Mouse (Mus musculus) heart, postnatal 10 days (tissue): ENCODE results near the gene Mpp2. TPM values are rescaled to one million over a fixed set of nuclear protein-coding genes. Genes with fewer than 3 reads are reported as not detected.
A peak's percentile ranks its signal among the peaks of the same experiment; 100 is the strongest.

Experiments
- DNase-seq, 2 experiments: peaks; one replicate each; pipeline ENCODE4 v3.0.0; 2021
- intact Hi-C: fragments of 180-260 bp; cut with DNase I; formaldehyde crosslinking; loops from one replicate; pipeline ENCODE4 v1.15.1; 2025
- total RNA-seq, 2 experiments: library from RNA; stranded (reverse); gene quantifications; 2 replicates each; pipeline ENCODE4 v1.2.3; 2021

Mpp2 gene
- total RNA-seq, 2 experiments from 2014 or later = 4.0 to 4.1 TPM

DNA sequence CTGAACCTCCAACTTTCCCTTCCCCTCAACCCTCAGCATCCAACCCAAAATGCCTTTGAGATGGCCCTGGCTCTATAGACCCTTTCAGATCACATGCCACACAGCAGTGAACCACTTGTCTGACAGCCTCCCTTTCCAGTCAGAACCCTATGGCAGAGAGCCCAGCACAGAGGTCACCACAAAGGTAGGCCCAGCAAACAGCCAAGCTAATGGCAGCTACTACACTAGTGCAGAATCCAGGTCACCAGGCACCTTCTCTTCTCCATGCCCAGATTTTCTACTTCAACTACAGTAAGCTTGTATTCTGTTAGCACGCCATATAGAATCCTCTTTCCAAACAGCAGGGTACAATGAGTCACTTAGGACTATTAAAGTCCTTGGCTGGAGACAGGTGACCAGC is 72.2 kb downstream of the Mpp2 start:
- intact Hi-C loops = no loop called here
- peak; percentile 69 to 75 for DNase-seq

GRCm38 (mm10) chr11:102015472-102015871 is 72.8 kb downstream of the Mpp2 start:
- DNase-seq = no peak

DNA sequence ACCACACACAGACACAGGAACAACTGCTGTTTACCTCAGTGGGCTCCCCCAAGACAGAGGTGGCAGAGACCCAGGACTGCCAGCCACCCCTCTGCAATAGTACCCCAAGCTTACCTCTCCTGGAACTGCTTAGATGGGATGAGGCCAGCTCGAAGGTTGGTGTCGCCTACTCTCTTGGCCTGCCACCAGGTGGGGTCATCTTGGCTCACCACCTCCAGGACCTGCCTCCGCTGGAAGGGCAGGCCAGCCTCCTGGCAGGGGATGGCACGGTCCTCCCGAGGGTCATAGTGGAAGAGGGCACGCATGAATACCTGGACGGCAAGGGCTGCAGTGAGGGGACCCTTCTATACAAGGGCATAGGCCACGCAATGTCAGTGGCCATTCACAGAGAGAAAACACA is 75.1 kb downstream of the Mpp2 start:
- DNase-seq = no peak
- intact Hi-C loops = no loop called here

More at GRCm38 (mm10) chr11:102015472-102015871, 72.8 kb downstream of the Mpp2 start:
- intact Hi-C loops = no loop called here

DNA sequence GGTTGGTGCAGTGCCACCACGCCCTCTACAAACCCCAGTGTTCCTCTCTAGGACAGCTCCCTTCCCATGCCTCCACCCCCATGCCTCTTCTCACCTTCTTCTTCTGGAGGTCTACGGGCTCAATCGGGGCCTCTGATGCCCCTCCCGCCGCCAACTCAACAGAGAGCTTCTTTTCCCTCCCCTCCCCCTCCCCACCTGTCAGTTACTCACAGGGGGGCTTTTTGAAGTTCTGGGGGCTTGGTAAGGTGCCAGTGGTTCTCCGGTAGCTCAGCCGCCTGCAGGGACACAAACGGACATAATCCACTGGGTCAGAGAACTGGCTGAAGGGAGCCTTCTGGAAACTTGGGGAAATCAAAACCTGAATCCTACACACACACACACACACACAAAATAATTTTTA is 76.8 kb downstream of the Mpp2 start:
- intact Hi-C loops = no loop called here
- DNase-seq = no peak

DNA sequence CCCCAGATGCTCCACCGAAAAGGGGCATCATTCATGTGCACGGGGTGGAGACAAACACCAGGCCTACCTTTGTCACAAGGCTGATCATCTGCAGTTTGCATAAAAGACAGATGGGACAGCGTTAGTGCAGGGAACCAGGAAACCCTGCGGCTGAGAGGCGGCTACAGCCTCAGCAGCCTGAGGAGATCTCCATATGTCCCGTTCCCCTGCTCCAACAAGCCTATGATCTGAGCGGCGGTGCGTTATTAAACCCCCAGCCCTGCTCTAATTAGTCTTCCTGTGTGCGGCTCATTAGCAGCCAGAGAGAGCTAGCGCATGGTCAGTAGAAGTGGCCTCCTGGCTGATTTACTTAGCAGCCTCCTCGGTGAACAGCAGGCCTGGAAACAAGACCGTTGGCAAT is 78.2 kb downstream of the Mpp2 start:
- no peak for DNase-seq
- intact Hi-C loops = no loop called here

DNA sequence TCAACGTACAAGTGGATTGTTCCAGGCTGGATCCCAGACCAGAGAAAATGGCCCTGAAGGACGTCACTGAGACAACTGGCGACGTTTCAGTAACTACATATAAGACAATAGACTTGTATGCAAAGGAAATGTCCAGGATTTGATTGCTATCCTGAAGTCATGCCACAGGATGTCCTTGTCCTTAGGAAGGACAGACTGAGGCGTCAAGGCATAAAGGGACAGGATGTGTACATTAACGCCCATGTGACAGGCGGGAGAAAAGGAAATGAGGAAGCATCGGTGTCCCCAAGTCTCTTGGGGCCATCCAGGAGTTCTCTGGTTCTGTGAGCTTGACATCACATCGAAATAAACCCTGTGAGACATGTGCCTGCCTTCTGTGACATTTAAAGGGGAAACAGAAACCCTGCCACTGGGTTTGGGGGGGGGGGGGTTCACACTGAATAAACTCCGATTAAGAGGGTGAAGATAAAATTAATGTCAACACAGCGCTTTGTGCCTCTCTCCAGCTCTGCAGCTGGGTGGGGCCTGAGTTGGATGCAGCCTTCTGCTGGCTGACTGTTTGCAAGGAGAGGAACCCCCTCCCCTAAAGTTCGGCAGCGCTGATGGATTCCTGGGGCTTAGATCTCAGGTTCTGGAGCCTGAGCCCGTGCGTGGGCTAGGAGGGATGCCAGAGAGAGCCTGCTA is 79.2 kb downstream of the Mpp2 start:
- no peak for DNase-seq
- intact Hi-C loops = no loop called here

DNA sequence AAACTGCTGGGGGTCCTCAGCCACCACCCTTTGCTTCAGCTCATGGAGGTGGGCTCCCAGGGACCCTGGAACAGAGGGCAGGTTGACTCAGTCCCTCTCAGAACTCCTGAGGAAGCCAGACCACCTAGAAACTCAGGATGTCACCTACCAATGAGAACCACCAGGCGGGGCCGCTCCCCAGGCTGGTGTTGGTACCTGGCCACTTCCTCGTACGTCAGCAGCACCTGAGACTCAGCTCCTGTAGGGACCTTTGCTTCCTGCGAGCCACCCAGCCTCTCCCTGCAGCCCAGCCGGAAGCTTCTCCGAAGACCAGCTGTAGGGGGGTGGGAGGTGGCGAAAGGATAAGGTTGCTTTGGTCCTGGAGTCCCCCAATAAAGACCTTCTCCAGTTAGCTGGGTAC is 79.9 kb downstream of the Mpp2 start:
- intact Hi-C loops = no loop called here
- DNase-seq = no peak

Other genes starting within 250 kb of the Mpp2 start
- 10 to 100 TPM; 23.7 to 27.5 TPM for gene Meox1, start 194.1 kb downstream of the Mpp2 start, total RNA-seq
- gene Sost, start 121.5 kb downstream of the Mpp2 start, total RNA-seq = 1 to 10 TPM; 1.5 to 2.2 TPM
- gene Cfap97d1, start 104.2 kb downstream of the Mpp2 start, total RNA-seq = not detected
- gene Dusp3, start 101.5 kb downstream of the Mpp2 start, total RNA-seq = 100 to 1,000 TPM; 145 to 170 TPM
- 1 to 10 TPM; 5.5 to 7.4 TPM for gene Mpp3, start 60.1 kb downstream of the Mpp2 start, total RNA-seq
- 10 to 100 TPM; 64.4 to 75.9 TPM for gene Cd300lg, start 47.0 kb downstream of the Mpp2 start, total RNA-seq
- not detected for gene Ppy, start 12.8 kb upstream of the Mpp2 start, total RNA-seq
- not detected for gene Pyy, start 19.3 kb upstream of the Mpp2 start, total RNA-seq
- gene Nags, start 57.0 kb upstream of the Mpp2 start, total RNA-seq = under 1 TPM in 1 of 2 experiments, not detected in 1; 0.12 TPM
- 10 to 100 TPM; 13.7 to 14.7 TPM for gene Tmem101, start 67.9 kb upstream of the Mpp2 start, total RNA-seq
- 10 to 100 TPM; 58.5 to 61.4 TPM for gene Lsm12, start 96.8 kb upstream of the Mpp2 start, total RNA-seq
- gene G6pc3, start 101.1 kb upstream of the Mpp2 start, total RNA-seq = 10 to 100 TPM; 37.9 to 38.1 TPM
- gene Hdac5, start 141.7 kb upstream of the Mpp2 start, total RNA-seq = 100 to 1,000 TPM; 106 to 139 TPM
- gene BC030867, start 160.4 kb upstream of the Mpp2 start, total RNA-seq = 1 to 10 TPM; 1.7 to 1.8 TPM
- gene Asb16, start 180.2 kb upstream of the Mpp2 start, total RNA-seq = under 1 TPM; 0.52 to 0.69 TPM
- 10 to 100 TPM; 29.0 to 31.1 TPM for gene Tmub2, start 196.4 kb upstream of the Mpp2 start, total RNA-seq
- gene Atxn7l3, start 208.1 kb upstream of the Mpp2 start, total RNA-seq = 10 to 100 TPM; 34.1 to 38.3 TPM
- gene Ubtf, start 231.2 kb upstream of the Mpp2 start, total RNA-seq = 10 to 100 TPM; 78.3 to 80.9 TPM